Mouse (Mus musculus) fibroblast of lung, adult 2 months (primary cell): ENCODE results near the gene Vps54.
"Not testable (repeated sequence)": the region's sequence is repeated elsewhere in the genome, so short reads cannot be mapped to it uniquely, and the experiment has no call there.

ENCODE experiments used
- DNase-seq: peaks from one replicate; pipeline ENCODE4 v3.0.0-alpha.2; 2011; ENCODE audit warnings: low read depth

The Vps54 gene

GRCm38 (mm10) chr11:21241351-21241750 lies 2.3 kb downstream of the Vps54 start:
- DNase-seq, result no peak

DNA sequence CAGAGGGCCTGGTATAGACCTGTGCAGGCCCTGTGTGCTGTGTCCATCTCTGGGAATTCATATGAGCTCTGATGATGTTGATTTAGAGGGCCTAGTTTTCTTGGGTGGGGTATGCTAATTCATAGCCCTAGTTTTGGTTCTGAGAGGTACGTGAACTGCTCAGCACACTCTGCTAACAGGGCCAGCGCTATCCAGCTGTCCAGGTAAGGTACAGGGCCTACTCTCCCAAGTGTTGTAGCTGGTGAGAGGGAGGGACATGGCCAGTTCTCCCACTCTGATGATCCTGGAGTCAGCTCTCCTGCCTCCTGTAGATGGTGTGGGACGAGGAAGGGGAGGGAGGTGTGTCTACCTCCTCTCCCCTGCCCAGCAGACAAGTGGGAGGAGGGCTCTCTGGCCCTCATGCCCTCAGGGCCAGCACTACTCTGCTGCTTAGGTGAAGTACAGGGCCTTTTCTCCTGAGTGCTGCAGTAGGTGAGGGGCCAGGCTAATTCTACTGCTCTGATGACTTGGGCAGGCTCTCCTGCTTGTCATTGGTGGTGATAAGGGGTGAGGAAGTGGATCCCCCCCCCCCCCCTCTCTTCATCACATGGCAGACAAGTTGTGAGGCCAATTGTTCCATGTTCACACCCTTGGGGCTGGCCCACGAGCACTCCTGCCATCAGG lies 8.3 kb downstream of the Vps54 start:
- no peak for DNase-seq

DNA sequence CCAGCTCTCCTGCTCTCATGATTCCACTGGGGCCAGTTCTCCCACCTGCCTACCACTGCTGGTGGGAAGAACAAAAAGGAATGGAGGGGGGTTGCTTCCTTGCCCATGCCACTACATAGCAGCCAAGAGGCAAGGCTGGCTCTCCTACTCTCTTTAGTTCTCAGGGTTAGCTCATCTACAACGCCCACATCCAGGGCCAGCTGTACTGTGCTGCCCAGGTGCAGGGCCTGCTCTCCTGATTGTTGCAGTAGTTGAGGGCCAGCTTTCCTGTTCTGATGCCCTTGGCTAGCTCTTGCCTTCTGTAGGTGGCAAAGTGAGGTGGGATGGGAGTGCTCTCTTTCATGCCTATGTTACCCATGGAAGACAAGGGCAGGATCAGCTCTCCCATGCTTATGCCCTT lies 8.9 kb downstream of the Vps54 start:
- no peak for DNase-seq

DNA sequence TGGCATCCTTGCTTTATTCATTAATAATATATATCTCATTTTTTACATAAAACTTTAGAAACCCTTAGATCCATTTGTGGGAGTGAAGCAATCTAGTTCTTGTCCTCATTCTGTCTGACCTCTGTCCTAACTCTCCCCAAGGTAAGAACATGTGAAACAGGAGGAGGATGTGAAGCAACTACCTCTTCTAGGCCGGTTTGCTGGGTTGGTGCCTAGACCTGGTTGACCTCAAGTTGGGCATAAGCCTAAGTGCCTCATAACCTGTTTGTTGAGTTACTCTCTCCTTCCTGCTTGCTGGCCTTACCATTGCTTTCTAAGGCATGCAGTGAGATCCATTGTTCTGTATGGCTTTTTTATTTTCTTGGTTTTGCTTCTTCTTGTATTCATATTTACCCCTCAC lies 11.3 kb downstream of the Vps54 start:
- DNase-seq, result no peak

DNA sequence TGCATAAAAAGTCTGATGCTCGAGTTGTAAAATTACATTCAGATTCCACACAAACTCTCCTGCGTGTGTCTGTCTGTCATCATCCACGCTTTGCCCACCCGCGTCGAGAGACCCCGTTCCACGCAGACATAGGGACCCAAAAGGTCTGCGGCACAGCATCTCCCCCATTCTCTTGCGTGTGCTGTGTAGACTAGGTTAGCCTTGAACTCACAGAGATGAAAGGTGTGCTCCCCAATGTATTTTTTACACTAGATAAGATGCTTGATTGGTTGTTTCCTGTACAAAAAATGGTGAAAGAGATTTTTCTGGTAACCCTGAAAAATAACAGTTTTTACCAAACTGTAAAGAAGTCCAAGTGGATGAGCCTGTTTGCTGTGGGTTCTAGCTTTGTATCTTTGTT lies 19.5 kb downstream of the Vps54 start:
- DNase-seq, result not testable (repeated sequence)

DNA sequence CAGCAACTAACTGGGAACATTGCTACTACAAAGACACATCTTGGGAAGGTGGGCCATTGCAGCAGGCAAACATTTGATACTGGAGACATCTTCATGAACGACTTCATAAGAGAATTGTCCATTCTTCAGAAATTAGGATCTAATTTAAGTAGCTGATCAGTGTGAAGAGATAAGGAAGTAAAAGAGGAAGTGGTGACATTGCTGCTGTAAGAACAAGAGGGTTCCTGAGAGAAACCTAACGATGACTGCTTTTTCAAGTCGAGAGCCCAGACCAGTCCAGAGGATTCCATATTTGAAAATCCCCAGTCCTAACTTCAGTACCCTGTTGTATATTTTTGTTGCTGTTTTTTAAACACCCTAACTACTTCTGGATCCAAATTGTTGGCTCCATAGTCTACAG lies 26.3 kb downstream of the Vps54 start:
- no peak for DNase-seq

DNA sequence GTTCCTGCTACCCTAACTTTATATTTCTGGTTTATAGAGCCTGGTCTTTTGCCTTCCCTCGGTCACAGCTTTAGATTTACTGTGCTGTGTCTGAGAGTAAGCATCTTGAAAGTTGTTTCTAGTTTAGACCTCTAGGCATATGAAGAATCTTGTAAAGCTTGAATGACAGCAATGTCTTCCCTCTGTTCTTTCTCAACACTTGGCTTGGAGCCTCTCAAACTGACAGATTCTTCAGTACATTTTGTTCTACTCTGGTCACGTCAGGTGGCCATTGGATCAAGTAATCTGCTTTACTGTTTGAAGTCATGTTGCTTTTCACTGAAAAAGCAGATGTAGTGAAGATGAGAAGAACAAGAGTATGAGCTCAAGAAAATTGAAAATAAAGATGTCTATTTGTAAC lies 37.1 kb downstream of the Vps54 start:
- DNase-seq, result no peak

- DNase-seq, result no peak
These were observed 47.3 kb downstream of the Vps54 start for GRCm38 (mm10) chr11:21286391-21286790.

DNA sequence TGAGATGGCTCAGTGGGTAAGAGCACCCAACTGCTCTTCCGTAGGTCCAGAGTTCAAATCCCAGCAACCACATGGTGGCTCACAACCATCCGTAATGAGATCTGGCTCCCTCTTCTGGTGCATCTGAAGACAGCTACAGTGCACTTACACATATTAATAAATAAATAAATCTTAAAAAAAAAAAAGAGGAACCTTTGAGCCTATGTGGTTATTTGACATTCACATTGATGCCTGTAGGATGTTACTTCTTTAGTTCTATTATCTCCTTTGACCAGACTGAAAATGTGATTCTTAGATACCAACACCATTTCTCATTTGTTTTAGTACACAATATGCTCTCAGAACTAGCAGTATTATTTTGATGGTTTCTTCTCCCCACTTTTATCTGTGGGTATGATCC lies 49.1 kb downstream of the Vps54 start:
- DNase-seq, result not testable (repeated sequence)

DNA sequence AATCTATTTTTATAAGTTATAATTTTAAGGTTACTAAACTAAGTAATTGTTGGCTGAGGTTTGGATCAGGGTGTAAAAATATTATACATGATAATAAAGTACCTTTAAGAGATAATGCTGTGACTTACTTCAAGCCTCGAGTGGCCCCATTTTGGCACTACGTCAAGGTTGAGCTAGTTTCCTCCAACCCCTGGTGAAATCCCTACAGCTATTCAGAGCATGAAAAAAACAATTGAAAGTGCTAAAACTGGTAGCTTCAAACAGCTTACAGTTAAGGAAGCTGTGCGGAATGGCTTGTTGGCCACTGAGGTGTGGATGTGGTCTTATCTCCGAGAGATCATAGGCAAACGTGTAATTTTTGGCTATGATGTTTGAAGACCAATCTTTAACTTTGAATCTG lies 56.4 kb downstream of the Vps54 start:
- DNase-seq, result no peak

DNA sequence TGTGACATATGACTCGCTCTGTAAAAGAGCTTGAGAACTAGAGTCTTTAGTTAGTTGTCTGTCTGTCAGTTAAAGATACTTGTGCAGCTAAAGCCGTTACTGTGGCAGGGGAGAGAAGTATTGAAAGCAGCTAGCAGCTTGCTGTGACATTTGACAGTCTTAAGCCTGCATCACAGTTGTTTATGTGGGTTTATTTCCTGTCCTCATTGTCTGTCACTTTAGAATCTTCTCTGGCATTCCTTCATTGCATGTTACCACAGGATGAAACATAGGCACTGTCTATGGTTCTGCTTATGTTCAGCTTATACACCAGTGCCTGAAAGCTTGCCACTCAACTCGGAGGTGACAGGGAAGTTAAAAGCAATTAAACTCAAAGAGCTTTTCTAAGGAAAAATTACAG lies 64.5 kb downstream of the Vps54 start:
- DNase-seq, result no peak

GRCm38 (mm10) chr11:21307078-21307668 lies 68.1 kb downstream of the Vps54 start:
- DNase-seq, result no peak

DNA sequence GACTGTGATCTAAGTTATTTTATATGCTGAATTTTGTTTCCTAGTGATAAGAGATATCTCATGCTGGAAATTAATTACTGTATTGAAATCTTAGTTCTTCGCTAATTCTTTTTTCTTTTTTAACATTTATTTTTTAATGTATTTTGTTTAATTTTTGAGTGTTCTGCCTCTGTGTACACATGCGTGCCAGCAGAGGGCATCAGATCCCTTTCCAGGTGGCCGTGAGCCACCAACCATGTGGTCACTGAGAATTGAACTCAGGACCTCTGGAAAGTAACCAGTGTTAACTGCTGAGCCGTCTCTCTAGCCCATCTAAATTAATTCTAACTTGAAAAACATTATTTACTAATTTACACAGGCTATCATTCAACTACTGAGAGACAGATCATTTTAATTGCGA lies 69.0 kb downstream of the Vps54 start:
- DNase-seq, result peak; percentile 14

GRCm38 (mm10) chr11:21309516-21309915 lies 70.4 kb downstream of the Vps54 start:
- DNase-seq, result no peak

GRCm38 (mm10) chr11:21313922-21314657 lies 75.0 kb downstream of the Vps54 start:
- no peak for DNase-seq

DNA sequence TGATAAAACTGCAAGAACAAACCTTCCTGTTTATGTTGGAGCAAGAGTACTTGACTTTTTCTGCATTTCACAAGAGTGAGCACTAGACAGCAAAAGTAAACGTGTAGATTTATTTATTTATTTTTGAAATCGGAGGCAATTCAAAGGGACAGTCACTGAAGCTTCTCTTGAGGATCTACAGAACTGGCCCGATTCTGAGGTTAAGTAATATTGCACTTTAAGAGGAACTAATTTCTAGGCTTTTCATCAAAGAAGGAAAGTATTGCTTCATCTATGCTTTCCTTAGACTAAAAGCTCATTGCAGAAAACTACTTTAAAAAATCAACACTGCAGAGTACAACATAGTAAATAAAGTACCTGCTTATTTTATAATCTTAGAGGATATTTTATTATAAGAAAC lies 82.5 kb downstream of the Vps54 start:
- DNase-seq, result no peak

DNA sequence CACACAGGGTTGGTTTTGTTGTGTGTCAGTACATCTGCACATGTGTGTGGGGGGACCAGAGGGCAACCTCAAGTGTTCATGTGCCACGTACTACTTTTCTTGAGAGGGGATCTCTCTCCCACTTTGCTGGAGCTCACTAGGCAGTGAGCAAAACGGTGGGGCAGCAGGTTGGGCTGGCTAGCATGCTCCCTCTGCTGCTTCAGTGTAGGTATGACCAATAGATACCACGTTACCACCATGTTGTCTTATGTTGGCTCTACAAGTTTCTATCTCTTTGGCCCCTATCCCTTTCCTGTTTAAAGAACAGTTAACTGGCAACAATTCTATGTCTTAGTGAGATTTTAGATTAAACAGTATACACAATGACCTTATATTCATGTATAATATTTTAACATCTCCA lies 83.3 kb downstream of the Vps54 start:
- no peak for DNase-seq

- DNase-seq, result no peak
These were observed 86.7 kb downstream of the Vps54 start for GRCm38 (mm10) chr11:21325781-21326180.

GRCm38 (mm10) chr11:21326770-21327169 lies 87.7 kb downstream of the Vps54 start:
- no peak for DNase-seq

DNA sequence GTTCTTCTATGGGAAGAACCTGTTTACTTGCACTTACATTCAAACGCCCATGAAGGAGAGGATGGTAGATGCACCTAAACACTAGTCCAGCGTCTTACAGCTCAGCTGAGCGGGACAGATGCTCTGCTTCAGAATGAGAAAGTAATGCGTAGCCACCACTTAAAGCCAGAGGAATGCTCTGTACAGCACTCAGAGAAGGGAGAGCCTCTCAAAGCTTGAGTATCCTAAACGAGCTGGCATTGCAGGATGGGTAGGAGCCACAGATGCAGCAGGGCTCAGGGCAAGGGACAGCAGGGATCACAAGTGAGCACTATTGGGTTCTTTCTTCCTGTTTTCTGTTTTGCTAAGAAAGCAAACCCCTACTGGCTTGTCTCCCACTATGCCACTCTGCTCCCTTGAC lies 88.4 kb downstream of the Vps54 start:
- no peak for DNase-seq

- DNase-seq, result no peak
These were observed 89.1 kb downstream of the Vps54 start for GRCm38 (mm10) chr11:21328141-21328540.

DNA sequence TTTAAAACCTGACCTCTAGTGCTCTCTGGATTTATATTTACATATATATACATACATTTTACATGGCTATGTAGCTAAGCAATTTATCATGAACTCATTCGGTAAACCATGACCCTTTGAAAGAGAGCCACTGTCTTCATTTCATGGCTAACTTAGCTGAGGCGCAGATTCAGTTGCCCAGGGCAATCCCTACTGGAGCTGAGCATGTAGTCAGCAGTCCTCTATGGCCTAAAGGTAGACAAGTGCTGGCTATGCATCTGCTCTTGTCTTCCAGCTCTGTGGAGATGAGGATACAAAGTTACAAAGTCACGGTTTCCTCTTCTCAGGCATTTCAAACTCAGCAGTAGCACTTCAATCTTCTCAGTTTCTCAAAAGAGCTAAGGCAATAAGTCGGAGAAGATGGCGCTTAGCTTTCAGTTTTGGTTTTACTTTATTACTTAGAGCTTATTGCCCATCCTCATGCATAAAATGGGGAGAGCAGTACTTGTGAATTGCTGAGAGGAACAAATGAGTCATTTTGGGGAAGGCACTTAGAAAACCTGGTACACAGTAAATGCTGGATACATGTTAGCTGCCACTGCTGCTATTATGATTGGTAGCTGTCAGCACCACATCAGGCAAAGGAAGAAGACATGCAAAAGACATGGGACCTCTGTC lies 93.7 kb downstream of the Vps54 start:
- DNase-seq, result no peak

DNA sequence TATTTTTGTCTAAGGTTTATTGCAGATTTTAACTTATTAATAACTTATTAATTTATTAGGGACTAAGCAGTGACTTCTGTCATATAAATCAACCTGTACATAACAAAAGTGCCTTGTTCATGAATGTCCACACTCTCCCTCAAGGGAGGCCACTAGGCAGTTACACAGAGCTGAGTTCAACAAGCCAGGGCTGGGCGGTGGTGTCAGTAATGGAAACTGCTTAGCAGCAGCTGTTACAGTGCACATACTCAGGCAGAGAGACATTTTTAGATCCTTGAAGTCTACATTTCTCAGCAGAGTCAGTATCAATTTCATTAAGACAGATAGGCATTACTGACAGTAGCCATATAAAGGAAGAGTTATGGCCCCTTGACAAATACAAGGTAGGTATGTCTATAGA lies 98.8 kb downstream of the Vps54 start:
- no peak for DNase-seq
